Mouse (Mus musculus): ENCODE results near the gene Med12l.

- no peak for TF ChIP-seq POLR2A (IDR thresholded peaks at IDR 0.05; ENCODE audit: extremely low read depth, insufficient read depth, low read length)
- no peak for TF ChIP-seq CTCF (IDR thresholded peaks at IDR 0.05; ENCODE audit: low read depth, low read length)
These were observed 206.8 kb downstream of the Med12l start for GRCm38 (mm10) chr3:59212404-59212803.

Measured in liver, adult 2 months (tissue).